8 mouse cellular contexts compared by ENCODE assay signal in genomic region chr1:179958871-179959720, GRCm38 (mm10). TPM values are rescaled to one million over a fixed set of nuclear protein-coding genes. Genes with fewer than 3 reads are reported as not detected.
DNase-seq lines count a peak whose midpoint lies in the region; ATAC-seq lines count a peak whose summit lies in the region.

No protein-coding gene starts in this region.

- WGBS in heart, embryonic 15.5 days: 6% methylated on average over 41 of the region's 41 CpGs
- WGBS in lung, embryonic 15.5 days: 6% methylated on average over 41 of the region's 41 CpGs

- DNase-seq in CD4-positive, CD25-positive, alpha-beta regulatory T cell, adult 2 months (ENCODE audit: low read depth, low spot score): peak; percentile 38
- DNase-seq in R1 (ENCODE audit: low read depth, low spot score): peak; percentile 77
- DNase-seq in embryo, embryonic 11 days: peak; percentile 45
- peak; percentile 45 to 72 for DNase-seq in kidney, postnatal 36 days
- peak; percentile 16 for DNase-seq in ovary, postnatal 36 days (ENCODE audit: low spot score)

- H3K36me3 ChIP-seq in heart, embryonic 15.5 days: no peaks in the 10 kb centered on the region
- H3K36me3 ChIP-seq in lung, embryonic 15.5 days: no peaks in the 10 kb centered on the region

- H3K9ac ChIP-seq in heart, embryonic 15.5 days: peak overlapping the region; percentile 98
- peak overlapping the region; percentile 90 for H3K9ac ChIP-seq in lung, embryonic 15.5 days

- H3K4me2 ChIP-seq in heart, embryonic 15.5 days: peak overlapping the region; percentile 81
- H3K4me2 ChIP-seq in lung, embryonic 15.5 days: peak overlapping the region; percentile 84

- peak overlapping the region; percentile 90 for H3K4me3 ChIP-seq in heart, embryonic 15.5 days
- H3K4me3 ChIP-seq in lung, embryonic 15.5 days: peak overlapping the region; percentile 81

- no peak; the same call in 1 of the 2 replicates for ATAC-seq in heart, embryonic 15.5 days (replicated peaks; ENCODE audit: insufficient number of reproducible peaks, insufficient read depth, low FRiP score, low read depth)
- ATAC-seq in lung, embryonic 15.5 days (ENCODE audit: borderline replicate concordance, extremely low read depth, low FRiP score, low TSS enrichment): no peak
- no peak for ATAC-seq in monocyte, adult 5-6 weeks (replicated peaks; ENCODE audit: insufficient number of reproducible peaks, low FRiP score, low TSS enrichment, poor library complexity, severe bottlenecking)

- H3K4me1 ChIP-seq in heart, embryonic 15.5 days (replicated peaks): peaks cover 23% of the 10 kb centered on the region
- peaks cover 20% of the 10 kb centered on the region for H3K4me1 ChIP-seq in lung, embryonic 15.5 days

- H3K27ac ChIP-seq in heart, embryonic 15.5 days: peak overlapping the region; percentile 95
- H3K27ac ChIP-seq in lung, embryonic 15.5 days: peak overlapping the region; percentile 91

- H3K9me3 ChIP-seq in heart, embryonic 15.5 days (replicated peaks): no peaks in the 10 kb centered on the region
- no peaks in the 10 kb centered on the region for H3K9me3 ChIP-seq in lung, embryonic 15.5 days

- no peaks in the 10 kb centered on the region for H3K27me3 ChIP-seq in heart, embryonic 15.5 days
- no peaks in the 10 kb centered on the region for H3K27me3 ChIP-seq in lung, embryonic 15.5 days

RNA-seq across cellular contexts. Expression of gene Cdc42bpa, which starts 1.2 kb away (rescaled TPM):
- 11.4 and 12.6 TPM in 2 replicates for polyA plus RNA-seq in heart, embryonic 15.5 days (2015; fragmentation: Nextera tagmentation; extraction: Ambion mirVana)
- polyA plus RNA-seq in lung, embryonic 15.5 days (2015; fragmentation: Nextera tagmentation; extraction: Ambion mirVana): 12.6 and 13.7 TPM in 2 replicates
- total RNA-seq in monocyte, adult 5-6 weeks (2017): 0.11 to 2.7 TPM (median 2.0 TPM) in 3 replicates

Comparison
In these comparisons a context has a peak if more than half of its experiments do, and no peak if none do; other contexts are left out.
1. DNase-seq: peak in every context shown above with its lines; median percentile 77 in R1; 58 in kidney, postnatal 36 days; 45 in embryo, embryonic 11 days; 38 in CD4-positive, CD25-positive, alpha-beta regulatory T cell, adult 2 months; 16 in ovary, postnatal 36 days.